Mouse (Mus musculus): ENCODE results near the gene Myh11.
"Not testable (repeated sequence)": the region's sequence is repeated elsewhere in the genome, so short reads cannot be mapped to it uniquely, and the experiment has no call there.

DNA sequence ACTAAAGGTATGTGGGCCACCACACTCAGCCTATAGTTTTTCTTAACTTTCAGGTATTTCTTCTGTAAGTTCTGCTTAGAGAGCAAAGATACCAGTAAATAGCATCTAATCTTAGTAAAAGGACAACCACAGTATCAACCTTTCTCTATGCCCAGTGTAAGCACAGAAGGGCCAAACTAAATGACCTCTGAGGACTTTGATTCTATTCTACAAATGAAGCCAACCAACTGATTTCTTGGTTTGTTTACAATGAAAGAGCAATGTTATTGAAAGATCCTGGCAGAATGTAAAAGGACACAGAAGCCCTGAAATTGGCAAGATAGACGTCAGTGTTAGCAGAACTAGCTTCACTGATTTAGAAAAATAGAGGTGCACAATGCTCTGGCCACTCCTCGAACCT, 135.5 kb downstream of the Myh11 start:
- not testable (repeated sequence) for TF ChIP-seq POLR2A (IDR thresholded peaks at IDR 0.05; ENCODE audit: insufficient read depth, low read depth, low read length); CTCF (IDR thresholded peaks at IDR 0.05); EP300 (IDR thresholded peaks at IDR 0.05; ENCODE audit: insufficient read depth, low read depth, low read length)
